Mouse (Mus musculus) CD4-positive helper T cell, adult 2 months (primary cell): ENCODE measurements at regions not wholly inside any gene's neighbourhood (a gene's known extent, or its start where the extent isn't known, plus 50 kb on each side); places are given as distances from the start of the nearest gene placed in this dataset.

Experiments
- DNase-seq: peaks from one replicate; pipeline ENCODE4 v3.0.0-alpha.2; 2012; ENCODE audit warnings: low read depth, missing footprints, low spot score

GRCm38 (mm10) chr4:110125067-110125784 is 147.4 kb downstream of the Dmrta2 start:
- no peak for DNase-seq

GRCm38 (mm10) chr4:110127941-110128520 is 150.2 kb downstream of the Dmrta2 start:
- DNase-seq, result no peak

- no peak for DNase-seq
These were observed 151.1 kb downstream of the Dmrta2 start for GRCm38 (mm10) chr4:110128918-110129317.

- no peak for DNase-seq
These were observed 151.7 kb downstream of the Dmrta2 start for GRCm38 (mm10) chr4:110129518-110129917.

- DNase-seq, result no peak
These were observed 154.2 kb downstream of the Dmrta2 start for GRCm38 (mm10) chr4:110132061-110132460.

- no peak for DNase-seq
These were observed 156.2 kb downstream of the Dmrta2 start for GRCm38 (mm10) chr4:110134036-110134435.

GRCm38 (mm10) chr4:110145229-110145628 is 167.4 kb downstream of the Dmrta2 start:
- no peak for DNase-seq

GRCm38 (mm10) chr4:110152103-110152946 is 174.5 kb downstream of the Dmrta2 start:
- DNase-seq, result no peak
